Mouse (Mus musculus): ENCODE measurements at regions not wholly inside any gene's neighbourhood (a gene's known extent, or its start where the extent isn't known, plus 50 kb on each side); places are given as distances from the start of the nearest gene placed in this dataset.

DNA sequence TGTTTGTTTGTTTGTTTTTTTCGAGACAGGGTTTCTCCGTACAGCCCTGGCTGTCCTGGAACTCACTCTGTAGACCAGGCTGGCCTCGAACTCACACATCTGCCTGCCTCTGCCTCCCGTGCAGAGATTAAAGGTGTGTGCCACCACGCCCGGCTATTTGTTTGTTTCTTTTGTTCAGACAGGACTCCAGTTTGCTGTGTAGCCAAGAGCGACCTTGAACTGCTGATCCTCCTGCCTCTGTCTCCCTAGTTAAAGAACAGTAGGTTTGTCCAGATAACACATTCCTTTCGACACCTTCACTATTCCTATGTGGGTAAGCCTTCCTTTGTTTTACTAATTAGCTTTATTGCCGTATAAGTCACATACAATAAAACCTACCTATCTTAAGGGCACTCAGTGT is 52.0 kb upstream of the Larp1 start:
- TF ChIP-seq POLR2A (IDR thresholded peaks at IDR 0.05; ENCODE audit: low read depth, low read length) (no peak), CTCF (IDR thresholded peaks at IDR 0.05; ENCODE audit: extremely low read depth, insufficient read depth, insufficient read length, insufficient replicate concordance) (no peak)

All from spleen, adult 2 months (tissue).